Mouse (Mus musculus): ENCODE measurements around the gene Gpr33. TPM values are rescaled to one million over a fixed set of nuclear protein-coding genes. Genes with fewer than 3 reads are reported as not detected.

Gpr33 gene
- not detected in 2 replicates for polyA plus RNA-seq (2012; rRNA removed; ENCODE audit: low replicate concordance)

GRCm38 (mm10) chr12:52027963-52028362 lies at the start of gene Gpr33:
Gpr33 (minus strand) TSS chr12:52028063.

GRCm38 (mm10) chr12:52005877-52006632 lies 21.8 kb downstream of the Gpr33 start, which contains the start of gene Dtd2:
Dtd2 (minus strand) TSS chr12:52006501.

Other genes with a start within 250 kb of the Gpr33 start
- 3.0 and 4.4 TPM in 2 replicates for gene Hectd1, start 198.5 kb downstream of the Gpr33 start, polyA plus RNA-seq (2012; rRNA removed; ENCODE audit: low replicate concordance)
- 28.8 and 46.0 TPM in 2 replicates for gene Heatr5a, start 56.7 kb downstream of the Gpr33 start, polyA plus RNA-seq (2012; rRNA removed; ENCODE audit: low replicate concordance)
- gene Dtd2, start 21.6 kb downstream of the Gpr33 start, polyA plus RNA-seq (2012; rRNA removed; ENCODE audit: low replicate concordance): 3.0 and 3.9 TPM in 2 replicates
- 0.15 and 0.79 TPM in 2 replicates for gene Nubpl, start 69.7 kb upstream of the Gpr33 start, polyA plus RNA-seq (2012; rRNA removed; ENCODE audit: low replicate concordance)

Data from duodenum, adult 2 months (tissue).